Mouse (Mus musculus): ENCODE data around the gene Slamf9. TPM values are rescaled to one million over a fixed set of nuclear protein-coding genes. Genes with fewer than 3 reads are reported as not detected.

The Slamf9 gene
- polyA plus RNA-seq, 1 experiment from 2014 or later = 1.5 TPM

DNA sequence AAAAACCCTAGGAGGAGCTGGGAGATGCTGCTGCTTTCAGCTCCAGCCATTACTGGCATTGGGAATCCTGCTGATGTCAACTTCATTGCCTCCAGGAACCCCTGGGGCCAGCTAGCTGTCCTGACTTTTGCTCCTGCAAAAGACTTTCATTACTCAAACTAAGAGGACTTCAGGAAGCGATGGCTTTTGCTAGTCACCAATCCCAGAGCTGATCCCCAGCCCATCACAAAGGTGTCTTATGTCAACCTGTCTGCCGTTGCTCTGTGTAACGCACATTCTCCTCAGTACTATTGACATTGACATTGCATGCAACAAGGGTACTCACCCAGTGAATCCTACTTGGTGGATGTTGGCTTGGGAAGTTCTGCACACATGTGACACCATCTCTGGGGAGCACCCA lies 962 bp upstream of the Slamf9 start:
- Histone ChIP-seq H3K36me3 (ENCODE audit: control insufficient read depth, insufficient read depth, low read length) (no peaks in the 10 kb centered on the region), H3K4me2 (ENCODE audit: low read length) (no peak overlapping the region), H3K4me1 (ENCODE audit: control insufficient read depth in 2 of 2, insufficient read depth in 2 of 2, low read length in 2 of 2) (peaks cover 0 to 2% of the 10 kb centered on the region in 2 experiments; a peak in 1 of 4 replicates), H3K9ac (ENCODE audit: low read length) (no peak overlapping the region), H3K27ac (replicated peaks in 1 of 2; ENCODE audit: control insufficient read depth in 1 of 2, insufficient read depth in 1 of 2, low read depth in 2 of 2, low read length in 2 of 2) (no peak overlapping the region), H3K27me3 (ENCODE audit: control insufficient read depth, insufficient read depth, low read length) (no peaks in the 10 kb centered on the region), H3K4me3 (ENCODE audit: control insufficient read depth in 1 of 2, insufficient read depth in 1 of 2, low read depth in 1 of 2, low read length in 2 of 2) (no peak overlapping the region), H3K9me3 (ENCODE audit: control insufficient read depth, low read length) (no peaks in the 10 kb centered on the region)
- no peak for ATAC-seq (ENCODE audit: insufficient number of reproducible peaks, insufficient read depth, low FRiP score, low read depth)
- WGBS = 76% methylated on average over 3 of the region's 3 CpGs

GRCm38 (mm10) chr1:172478020-172478419 lies 2.9 kb downstream of the Slamf9 start:
- H3K4me3 ChIP-seq (ENCODE audit: control insufficient read depth in 1 of 2, insufficient read depth in 1 of 2, low read depth in 1 of 2, low read length in 2 of 2) = no peak overlapping the region
- H3K4me2 ChIP-seq (ENCODE audit: low read length) = no peak overlapping the region
- ATAC-seq (ENCODE audit: insufficient number of reproducible peaks, insufficient read depth, low FRiP score, low read depth) = no peak
- H3K36me3 ChIP-seq (ENCODE audit: control insufficient read depth, insufficient read depth, low read length) = no peaks in the 10 kb centered on the region
- H3K27ac ChIP-seq (replicated peaks in 1 of 2; ENCODE audit: control insufficient read depth in 1 of 2, insufficient read depth in 1 of 2, low read depth in 2 of 2, low read length in 2 of 2) = no peak overlapping the region
- H3K4me1 ChIP-seq (ENCODE audit: control insufficient read depth in 2 of 2, insufficient read depth in 2 of 2, low read length in 2 of 2) = peaks cover 2 to 6% of the 10 kb centered on the region in 2 experiments; a peak in 2 of 4 replicates
- 69% methylated on average over 5 of the region's 5 CpGs for WGBS
- no peaks in the 10 kb centered on the region for H3K27me3 ChIP-seq (ENCODE audit: control insufficient read depth, insufficient read depth, low read length)
- no peaks in the 10 kb centered on the region for H3K9me3 ChIP-seq (ENCODE audit: control insufficient read depth, low read length)
- H3K9ac ChIP-seq (ENCODE audit: low read length) = no peak overlapping the region

GRCm38 (mm10) chr1:172480376-172480775 lies 5.2 kb downstream of the Slamf9 start:
- 89% methylated on average over 4 of the region's 4 CpGs for WGBS
- no peak overlapping the region for H3K4me3 ChIP-seq (ENCODE audit: control insufficient read depth in 1 of 2, insufficient read depth in 1 of 2, low read depth in 1 of 2, low read length in 2 of 2)
- no peaks in the 10 kb centered on the region for H3K9me3 ChIP-seq (ENCODE audit: control insufficient read depth, low read length)
- H3K9ac ChIP-seq (ENCODE audit: low read length) = no peak overlapping the region
- H3K4me1 ChIP-seq (ENCODE audit: control insufficient read depth in 2 of 2, insufficient read depth in 2 of 2, low read length in 2 of 2) = peaks cover 0 to 6% of the 10 kb centered on the region in 2 experiments; a peak in 2 of 4 replicates
- no peaks in the 10 kb centered on the region; the same call in 1 of the 2 replicates for H3K27me3 ChIP-seq (ENCODE audit: control insufficient read depth, insufficient read depth, low read length)
- no peak overlapping the region for H3K27ac ChIP-seq (replicated peaks in 1 of 2; ENCODE audit: control insufficient read depth in 1 of 2, insufficient read depth in 1 of 2, low read depth in 2 of 2, low read length in 2 of 2)
- no peak for ATAC-seq (ENCODE audit: insufficient number of reproducible peaks, insufficient read depth, low FRiP score, low read depth)
- H3K36me3 ChIP-seq (ENCODE audit: control insufficient read depth, insufficient read depth, low read length) = no peaks in the 10 kb centered on the region
- H3K4me2 ChIP-seq (ENCODE audit: low read length) = no peak overlapping the region

- H3K9ac ChIP-seq (ENCODE audit: low read length) = peak overlapping the region; percentile 65
- no peaks in the 10 kb centered on the region; the same call in 1 of the 2 replicates for H3K27me3 ChIP-seq (ENCODE audit: control insufficient read depth, insufficient read depth, low read length)
- no peak overlapping the region for H3K27ac ChIP-seq (replicated peaks in 1 of 2; ENCODE audit: control insufficient read depth in 1 of 2, insufficient read depth in 1 of 2, low read depth in 2 of 2, low read length in 2 of 2)
- WGBS = 16% methylated on average over 13 of the region's 13 CpGs
- H3K9me3 ChIP-seq (ENCODE audit: control insufficient read depth, low read length) = no peaks in the 10 kb centered on the region
- peak overlapping the region; percentile 92 for H3K4me2 ChIP-seq (ENCODE audit: low read length)
- H3K4me1 ChIP-seq (ENCODE audit: control insufficient read depth in 2 of 2, insufficient read depth in 2 of 2, low read length in 2 of 2) = peaks cover 0 to 6% of the 10 kb centered on the region in 2 experiments; a peak in 2 of 4 replicates
- no peak for ATAC-seq (ENCODE audit: insufficient number of reproducible peaks, insufficient read depth, low FRiP score, low read depth)
- no peaks in the 10 kb centered on the region for H3K36me3 ChIP-seq (ENCODE audit: control insufficient read depth, insufficient read depth, low read length)
- peak overlapping the region in 1 of 2 experiments; percentile 50; a peak in 2 of 4 replicates for H3K4me3 ChIP-seq (ENCODE audit: control insufficient read depth in 1 of 2, insufficient read depth in 1 of 2, low read depth in 1 of 2, low read length in 2 of 2)
Observed at GRCm38 (mm10) chr1:172481111-172481510, 6.0 kb downstream of the Slamf9 start.

DNA sequence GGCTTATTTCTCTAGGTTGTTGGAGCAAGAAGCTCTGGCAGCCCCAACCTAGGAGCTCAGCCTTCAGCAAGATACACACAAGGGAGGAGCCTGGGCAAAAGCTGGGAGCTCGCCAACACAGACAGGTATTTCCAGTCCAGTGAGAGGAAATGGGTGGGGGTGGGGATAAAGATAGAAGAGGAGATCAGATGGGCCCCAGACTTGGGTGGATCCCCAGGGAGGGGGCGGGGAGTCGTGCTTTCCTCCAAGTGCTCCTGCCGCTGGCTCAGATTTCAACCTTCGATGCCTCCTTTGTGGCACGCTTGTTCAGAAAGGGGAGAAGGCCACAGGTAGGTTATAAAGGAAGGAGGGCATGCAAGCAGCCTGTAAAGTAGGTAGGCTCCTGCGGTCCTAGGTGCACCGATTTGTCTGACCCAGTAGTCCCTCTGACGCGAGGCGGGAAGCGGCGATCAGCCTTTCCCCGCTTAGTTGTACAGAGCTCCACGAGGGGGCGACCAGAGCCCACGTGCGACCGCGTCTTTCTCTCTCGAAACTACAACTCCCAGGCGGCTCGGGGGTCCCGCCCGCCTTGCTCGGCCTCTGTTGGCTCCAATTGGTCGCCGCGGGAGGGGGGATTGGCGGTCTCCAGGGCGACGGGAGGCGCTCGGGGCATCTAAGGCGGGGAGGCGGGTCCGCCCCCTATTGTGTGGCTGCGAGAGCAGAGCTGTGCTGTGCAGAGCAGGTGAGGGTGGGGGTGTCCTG lies 6.6 kb downstream of the Slamf9 start, which contains the start of gene Igsf9:
Igsf9 (plus strand) TSS at position 249 of the 741 bp plus-strand sequence.
- Histone ChIP-seq H3K9ac (ENCODE audit: low read length) (peak within 1 kb of the TSS; percentile 65), H3K27ac (replicated peaks in 1 of 2; ENCODE audit: control insufficient read depth in 1 of 2, insufficient read depth in 1 of 2, low read depth in 2 of 2, low read length in 2 of 2) (no peak within 1 kb of the TSS), H3K4me2 (ENCODE audit: low read length) (peak within 1 kb of the TSS; percentile 92), H3K9me3 (ENCODE audit: control insufficient read depth, low read length) (no peaks in the 10 kb centered on the region), H3K36me3 (ENCODE audit: control insufficient read depth, insufficient read depth, low read length) (no peaks in the 10 kb centered on the region), H3K4me3 (ENCODE audit: control insufficient read depth in 1 of 2, insufficient read depth in 1 of 2, low read depth in 1 of 2, low read length in 2 of 2) (peak within 1 kb of the TSS; percentile 49 to 50), H3K4me1 (ENCODE audit: control insufficient read depth in 2 of 2, insufficient read depth in 2 of 2, low read length in 2 of 2) (peaks cover 0 to 6% of the 10 kb centered on the region in 2 experiments; a peak in 2 of 4 replicates), H3K27me3 (ENCODE audit: control insufficient read depth, insufficient read depth, low read length) (no peaks in the 10 kb centered on the region; the same call in 1 of the 2 replicates)
- peak; percentile 95 for ATAC-seq (ENCODE audit: insufficient number of reproducible peaks, insufficient read depth, low FRiP score, low read depth)
- under 1% methylated on average over 38 of the region's 38 CpGs for WGBS

DNA sequence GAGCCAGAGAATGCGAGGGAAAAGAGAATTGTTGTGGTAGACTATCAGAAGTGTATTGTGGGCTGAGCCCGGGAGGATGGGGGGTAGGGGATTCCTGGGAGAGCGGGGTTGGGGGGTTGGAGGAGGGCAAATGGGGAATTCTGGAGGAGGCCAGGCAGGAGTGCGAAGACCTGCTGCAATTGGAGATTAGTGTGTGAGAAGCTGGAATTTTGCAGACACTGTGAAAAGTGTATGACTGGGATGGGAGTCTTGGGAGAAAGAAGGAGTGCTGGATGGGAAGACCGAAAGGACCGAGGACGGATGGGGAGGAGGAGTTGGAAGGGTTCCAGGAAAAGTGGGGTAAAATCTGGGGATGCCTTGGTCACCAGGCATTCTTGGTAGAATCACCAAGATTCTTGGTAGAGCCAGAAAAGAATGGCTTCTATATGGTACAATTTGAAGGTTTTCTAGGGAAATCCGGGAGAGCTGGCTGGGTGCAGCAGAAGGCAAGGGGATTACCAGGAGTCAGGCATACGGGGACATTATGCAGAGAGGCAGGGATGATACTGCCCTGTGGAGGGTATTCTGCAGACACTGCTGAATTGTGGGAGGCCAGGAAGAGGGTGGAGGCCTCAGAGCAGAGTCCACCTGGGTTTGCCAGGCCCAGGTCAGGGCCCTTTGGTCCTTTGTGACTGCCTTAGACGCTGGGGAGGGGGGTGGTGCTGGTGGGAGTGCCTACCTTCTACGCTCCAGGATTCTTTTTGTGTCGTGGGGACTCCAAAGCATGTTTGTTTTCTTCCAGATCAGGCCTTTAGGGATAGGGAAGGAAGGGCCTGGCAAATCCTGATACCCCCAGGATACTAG lies 7.6 kb downstream of the Slamf9 start:
- no peak for ATAC-seq (ENCODE audit: insufficient number of reproducible peaks, insufficient read depth, low FRiP score, low read depth)
- Histone ChIP-seq H3K9ac (ENCODE audit: low read length) (peak overlapping the region; percentile 64), H3K9me3 (ENCODE audit: control insufficient read depth, low read length) (no peaks in the 10 kb centered on the region), H3K4me2 (ENCODE audit: low read length) (peak overlapping the region; percentile 92), H3K36me3 (ENCODE audit: control insufficient read depth, insufficient read depth, low read length) (no peaks in the 10 kb centered on the region), H3K27ac (replicated peaks in 1 of 2; ENCODE audit: control insufficient read depth in 1 of 2, insufficient read depth in 1 of 2, low read depth in 2 of 2, low read length in 2 of 2) (no peak overlapping the region), H3K27me3 (ENCODE audit: control insufficient read depth, insufficient read depth, low read length) (no peaks in the 10 kb centered on the region; the same call in 1 of the 2 replicates), H3K4me1 (ENCODE audit: control insufficient read depth in 2 of 2, insufficient read depth in 2 of 2, low read length in 2 of 2) (peaks cover 0 to 6% of the 10 kb centered on the region in 2 experiments; a peak in 2 of 4 replicates), H3K4me3 (ENCODE audit: control insufficient read depth in 1 of 2, insufficient read depth in 1 of 2, low read depth in 1 of 2, low read length in 2 of 2) (peak overlapping the region; percentile 49 to 50)
- WGBS = 11% methylated on average over 12 of the region's 12 CpGs

DNA sequence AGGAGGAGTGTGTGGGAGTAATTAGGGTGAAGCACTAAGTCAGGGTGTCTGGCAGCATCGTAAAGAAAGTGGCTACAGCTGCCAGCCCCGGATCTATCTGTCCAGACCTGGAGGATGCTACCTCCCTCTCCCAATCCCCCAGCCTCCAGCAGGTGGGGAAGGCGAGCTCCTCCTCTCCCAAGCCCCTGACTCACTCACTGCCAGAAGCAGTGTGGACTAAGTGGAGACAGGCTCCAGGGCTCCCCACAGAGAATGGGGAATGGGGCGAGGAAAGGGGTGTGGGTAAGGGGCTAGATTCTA lies 8.2 kb downstream of the Slamf9 start:
- Histone ChIP-seq H3K4me2 (ENCODE audit: low read length) (peak overlapping the region; percentile 92), H3K27me3 (ENCODE audit: control insufficient read depth, insufficient read depth, low read length) (no peaks in the 10 kb centered on the region; the same call in 1 of the 2 replicates), H3K4me1 (ENCODE audit: control insufficient read depth in 2 of 2, insufficient read depth in 2 of 2, low read length in 2 of 2) (peaks cover 0 to 6% of the 10 kb centered on the region in 2 experiments; a peak in 2 of 4 replicates), H3K36me3 (ENCODE audit: control insufficient read depth, insufficient read depth, low read length) (no peaks in the 10 kb centered on the region), H3K9me3 (ENCODE audit: control insufficient read depth, low read length) (no peaks in the 10 kb centered on the region), H3K9ac (ENCODE audit: low read length) (no peak overlapping the region), H3K4me3 (ENCODE audit: control insufficient read depth in 1 of 2, insufficient read depth in 1 of 2, low read depth in 1 of 2, low read length in 2 of 2) (no peak overlapping the region), H3K27ac (replicated peaks in 1 of 2; ENCODE audit: control insufficient read depth in 1 of 2, insufficient read depth in 1 of 2, low read depth in 2 of 2, low read length in 2 of 2) (no peak overlapping the region)
- no peak for ATAC-seq (ENCODE audit: insufficient number of reproducible peaks, insufficient read depth, low FRiP score, low read depth)
- 41% methylated on average over 4 of the region's 4 CpGs for WGBS

Measured in heart, embryonic 14.5 days (tissue).